Mouse (Mus musculus) forebrain, embryonic 15.5 days (tissue): Measurements from ENCODE around the gene Defb30. TPM values are rescaled to one million over a fixed set of nuclear protein-coding genes. Genes with fewer than 3 reads are reported as not detected.

Source experiments
- ATAC-seq: fragments of 200-750 bp; cut with Nextera tagmentation; replicated peaks from 2 replicates; pipeline ENCODE4 v1.8.0; 2017; ENCODE audit warnings: mild to moderate bottlenecking, moderate TSS enrichment, moderate library complexity
- H3K27ac ChIP-seq: fragments of 300-500 bp; sonication (generic); replicated peaks from 2 replicates; pipeline ENCODE4 v1.5.1; 2015; ENCODE audit warnings: mild to moderate bottlenecking, inconsistent platforms
- H3K27me3 ChIP-seq: fragments of 300-500 bp; sonication (generic); 2 replicates; pipeline ENCODE4 v1.6.1; 2015; ENCODE audit warnings: inconsistent platforms
- H3K36me3 ChIP-seq: fragments of 300-500 bp; sonication (generic); 2 replicates; pipeline ENCODE4 v1.6.1; 2015; ENCODE audit warnings: mild to moderate bottlenecking, inconsistent platforms
- H3K4me1 ChIP-seq: fragments of 300-500 bp; sonication (generic); 2 replicates; pipeline ENCODE4 v1.6.1; 2015; ENCODE audit warnings: inconsistent platforms
- H3K4me2 ChIP-seq: fragments of 300-500 bp; sonication (generic); replicated peaks from 2 replicates; pipeline ENCODE4 v1.6.1; 2015; ENCODE audit warnings: mild to moderate bottlenecking, inconsistent platforms
- H3K4me3 ChIP-seq: fragments of 300-500 bp; sonication (generic); 2 replicates; pipeline ENCODE4 v1.5.1; 2015; ENCODE audit warnings: mild to moderate bottlenecking, inconsistent platforms
- H3K9ac ChIP-seq: fragments of 300-500 bp; sonication (generic); replicated peaks from 2 replicates; pipeline ENCODE4 v1.6.1; 2015; ENCODE audit warnings: mild to moderate bottlenecking, inconsistent platforms
- H3K9me3 ChIP-seq: fragments of 300-500 bp; sonication (generic); 2 replicates; pipeline ENCODE4 v1.6.1; 2016; ENCODE audit warnings: inconsistent platforms
- WGBS: fragments of 180-500 bp; shearing (Covaris S2); methylation state at CpG from one replicate; pipeline ENCODE4 v1.1.7; 2015; ENCODE audit warnings: mixed read lengths; 5-methylcytosine and 5-hydroxymethylcytosine counted together
- polyA plus RNA-seq: library from polyadenylated mRNA; unstranded; fragments of >200 nt; fragmentation: Nextera tagmentation; extraction: Ambion mirVana; gene quantifications from 2 replicates; pipeline ENCODE4 v1.2.1, GENCODE M21; 2015

The Defb30 gene
- polyA plus RNA-seq: not detected in 2 replicates

DNA sequence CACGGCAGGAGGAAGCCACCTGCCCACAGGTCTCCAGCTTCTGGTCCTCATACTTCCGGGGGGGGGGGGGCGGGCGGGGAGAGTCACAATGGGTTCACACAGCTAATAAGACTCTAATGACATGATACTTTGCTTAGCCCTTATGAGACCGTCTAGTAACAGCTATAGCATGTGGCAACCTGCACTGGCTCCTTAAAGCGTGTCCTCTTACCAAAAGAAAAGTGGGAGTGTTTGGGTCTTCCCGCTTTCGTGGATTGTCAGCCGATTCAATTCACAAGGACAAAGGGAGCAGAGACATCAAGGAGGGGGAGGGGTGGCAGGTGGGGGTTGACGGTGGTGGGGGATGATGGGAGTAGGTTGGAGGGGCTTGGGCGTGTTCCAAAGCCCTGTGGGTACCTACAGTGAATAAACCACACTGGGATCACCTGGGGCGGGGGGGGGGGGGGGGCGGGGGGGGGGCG is at the start of gene Defb30:
Defb30 (minus strand) TSS at position 51 of the 461 bp plus-strand sequence.
- no peak for ATAC-seq
- WGBS: 67% methylated on average over 11 of the region's 14 CpGs

DNA sequence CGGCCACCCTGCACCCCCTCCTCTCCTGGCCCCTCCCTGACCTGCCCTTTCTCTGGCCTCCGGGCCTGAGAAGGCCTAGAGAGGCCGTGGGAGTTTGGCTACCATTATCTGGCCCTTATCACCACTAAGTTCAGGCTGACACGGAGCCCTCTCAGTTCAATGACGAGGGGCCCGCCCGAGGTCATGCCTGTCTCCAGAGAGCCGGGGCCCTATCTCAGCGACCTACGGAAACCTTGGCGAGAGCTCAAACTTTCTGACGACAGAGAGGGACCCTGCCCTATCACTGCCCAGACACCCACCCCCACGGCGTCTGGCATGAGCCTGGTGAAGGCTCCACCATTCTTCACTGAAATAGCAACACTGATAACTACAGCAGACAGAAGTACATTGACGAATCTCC is 17.9 kb upstream of the Defb30 start:
- no peak overlapping the region for H3K9ac ChIP-seq
- H3K4me3 ChIP-seq: no peak overlapping the region
- no peak overlapping the region for H3K27ac ChIP-seq
- H3K4me1 ChIP-seq: no peaks in the 10 kb centered on the region
- WGBS: 87% methylated on average over 15 of the region's 15 CpGs
- H3K4me2 ChIP-seq: no peak overlapping the region
- H3K27me3 ChIP-seq: 0 out of 2 replicates have a peak, but pooled peaks cover 5% of the 10 kb centered on the region
- ATAC-seq: no peak
- H3K9me3 ChIP-seq: no peaks in the 10 kb centered on the region
- no peaks in the 10 kb centered on the region for H3K36me3 ChIP-seq

More for the DNA sequence above, at the start of gene Defb30:
- Histone ChIP-seq H3K9me3 (no peaks in the 10 kb centered on the region), H3K27me3 (no peaks in the 10 kb centered on the region), H3K4me3 (no peak within 1 kb of the TSS), H3K9ac (no peak within 1 kb of the TSS), H3K4me2 (no peak within 1 kb of the TSS), H3K27ac (no peak within 1 kb of the TSS), H3K4me1 (peaks cover 6% of the 10 kb centered on the region), H3K36me3 (no peaks in the 10 kb centered on the region)

DNA sequence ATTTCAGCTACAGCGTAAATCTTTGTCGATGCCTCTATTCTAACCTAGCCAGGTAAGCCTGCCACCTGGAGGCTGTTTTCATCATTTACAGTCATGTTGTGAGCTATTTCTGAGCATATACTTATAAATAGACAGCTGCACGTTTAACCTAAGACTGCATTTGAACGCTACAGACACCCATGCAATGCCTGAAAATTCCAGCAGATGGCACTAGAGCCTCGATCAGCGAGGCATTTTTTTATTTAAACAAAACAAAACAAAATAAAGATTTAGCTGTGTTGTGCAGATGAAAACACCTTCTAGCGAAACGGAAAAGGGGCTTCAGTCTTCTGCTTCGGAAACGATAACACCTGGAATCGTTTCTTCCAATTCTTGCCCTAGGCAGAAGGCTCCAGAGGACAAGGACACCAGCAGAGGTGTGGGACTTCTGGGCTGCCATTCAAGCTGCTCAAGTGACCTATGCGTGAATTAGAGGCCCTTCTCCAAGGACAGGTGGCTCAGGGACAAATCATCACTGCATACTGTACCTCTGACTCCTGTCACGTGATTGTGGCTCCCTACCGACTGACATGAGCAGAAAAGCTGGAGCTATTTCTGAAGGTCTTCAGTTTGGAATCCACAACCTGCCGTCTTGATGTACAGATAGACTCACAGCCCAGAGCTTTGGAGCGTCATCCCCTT is 17.0 kb upstream of the Defb30 start:
- no peaks in the 10 kb centered on the region for H3K9me3 ChIP-seq
- H3K27ac ChIP-seq: no peak overlapping the region
- H3K4me1 ChIP-seq: no peaks in the 10 kb centered on the region
- no peaks in the 10 kb centered on the region for H3K36me3 ChIP-seq
- H3K9ac ChIP-seq: 0 out of 2 replicates have a peak overlapping the region, but pooled peaks have one; percentile 3
- 0 out of 2 replicates have a peak, but pooled peaks cover 5% of the 10 kb centered on the region for H3K27me3 ChIP-seq
- no peak overlapping the region for H3K4me3 ChIP-seq
- 31% methylated on average over 16 of the region's 16 CpGs for WGBS
- 0 out of 2 replicates have a peak, but pooled peaks have one; percentile 35 for ATAC-seq
- peak overlapping the region; percentile 14; the same call in 1 of the 2 replicates for H3K4me2 ChIP-seq

DNA sequence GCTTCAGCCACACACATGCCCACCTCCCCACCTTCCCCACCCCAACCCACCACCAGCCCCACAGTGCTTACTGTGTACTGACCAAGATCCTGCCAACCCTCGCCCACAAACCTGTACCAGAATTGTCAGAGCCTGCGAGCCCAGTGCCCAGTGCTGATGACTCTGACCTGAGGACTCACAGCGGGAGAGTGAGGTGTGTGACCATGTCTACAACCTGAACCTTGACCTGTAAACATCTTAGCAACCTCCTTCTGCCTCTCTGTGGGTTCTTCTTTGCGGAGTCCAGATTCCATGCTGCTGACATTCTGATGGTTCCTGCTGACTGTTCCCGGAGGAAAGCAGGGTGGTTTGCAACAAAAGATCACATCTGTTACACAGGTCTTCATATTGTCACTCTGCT is 15.6 kb upstream of the Defb30 start:
- Histone ChIP-seq H3K4me3 (no peak overlapping the region), H3K27ac (no peak overlapping the region), H3K4me2 (no peak overlapping the region), H3K36me3 (no peaks in the 10 kb centered on the region), H3K4me1 (no peaks in the 10 kb centered on the region), H3K9ac (no peak overlapping the region), H3K27me3 (0 out of 2 replicates have a peak, but pooled peaks cover 5% of the 10 kb centered on the region), H3K9me3 (no peaks in the 10 kb centered on the region)
- WGBS: 76% methylated on average over 5 of the region's 5 CpGs
- ATAC-seq: no peak

DNA sequence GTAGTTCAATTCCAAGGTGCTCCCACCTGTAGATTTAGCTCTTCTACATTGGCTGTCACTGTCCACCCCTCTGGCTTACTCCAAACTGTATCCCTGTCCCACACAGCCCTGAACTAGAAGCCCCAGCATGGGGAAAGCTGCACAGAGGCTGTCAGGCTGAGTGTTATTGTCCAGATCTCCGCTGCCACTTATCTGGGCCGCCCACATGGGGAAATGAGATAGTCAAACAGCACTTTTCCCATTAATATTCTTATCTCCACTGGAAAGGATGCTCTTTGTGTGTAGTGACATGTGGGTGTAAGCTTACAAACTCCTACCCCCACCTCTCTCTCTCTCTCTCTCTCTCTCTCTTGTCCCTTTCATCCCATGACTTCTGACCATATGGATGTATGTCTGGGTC is 12.4 kb upstream of the Defb30 start:
- Histone ChIP-seq H3K27me3 (no peaks in the 10 kb centered on the region), H3K36me3 (no peaks in the 10 kb centered on the region), H3K27ac (no peak overlapping the region), H3K4me3 (no peak overlapping the region), H3K4me2 (no peak overlapping the region), H3K9me3 (no peaks in the 10 kb centered on the region), H3K4me1 (no peaks in the 10 kb centered on the region), H3K9ac (no peak overlapping the region)
- ATAC-seq: no peak
- whole genome bisulfite sequencing: 92% methylated on average over 2 of the region's 2 CpGs

DNA sequence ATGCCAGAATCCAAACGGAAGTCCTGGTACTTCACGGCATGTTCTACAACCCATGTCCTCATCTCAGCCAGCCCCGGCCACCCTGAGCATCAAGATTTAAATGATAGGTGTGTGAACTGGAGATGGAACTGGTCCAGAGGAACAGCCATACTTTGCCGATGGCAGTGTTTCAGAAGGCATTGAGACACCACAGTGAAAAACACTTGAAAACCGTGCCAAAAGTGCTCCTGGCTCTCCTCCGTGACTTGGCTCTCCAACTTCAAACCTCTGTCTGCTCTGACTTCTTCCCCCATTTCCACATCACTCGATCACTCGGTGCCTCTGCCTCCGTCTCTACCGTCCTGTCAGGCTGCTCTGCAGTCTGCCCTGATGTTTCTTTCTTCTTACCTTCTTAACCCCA is 10.6 kb upstream of the Defb30 start:
- ATAC-seq: no peak
- H3K4me3 ChIP-seq: no peak overlapping the region
- no peak overlapping the region for H3K4me2 ChIP-seq
- H3K27me3 ChIP-seq: no peaks in the 10 kb centered on the region
- no peak overlapping the region for H3K9ac ChIP-seq
- H3K27ac ChIP-seq: no peak overlapping the region
- no peaks in the 10 kb centered on the region for H3K4me1 ChIP-seq
- no peaks in the 10 kb centered on the region for H3K36me3 ChIP-seq
- H3K9me3 ChIP-seq: no peaks in the 10 kb centered on the region
- WGBS: 79% methylated on average over 10 of the region's 10 CpGs

DNA sequence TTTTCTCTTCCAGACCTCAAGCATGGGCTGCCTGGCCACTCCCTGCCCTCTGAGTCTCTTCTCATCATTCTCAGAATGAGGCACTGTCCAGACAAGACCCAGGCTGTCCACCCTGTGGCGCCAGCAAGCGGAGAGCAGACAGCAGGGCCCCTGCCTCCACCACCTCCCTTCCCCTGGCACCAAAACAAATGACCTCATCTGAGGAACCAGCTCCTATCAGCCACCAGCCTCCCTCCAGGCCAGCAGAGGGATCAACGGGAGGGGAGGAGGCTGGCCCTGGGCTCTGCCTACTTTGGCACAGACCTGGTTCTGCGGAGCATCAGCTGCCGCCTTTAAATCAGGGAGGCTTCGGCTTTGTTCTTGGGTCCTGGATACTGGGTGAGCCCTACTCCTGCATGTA is 5.0 kb upstream of the Defb30 start:
- H3K4me1 ChIP-seq: peaks cover 8% of the 10 kb centered on the region
- H3K27ac ChIP-seq: no peak overlapping the region
- ATAC-seq: peak; percentile 75
- 27% methylated on average over 6 of the region's 6 CpGs for WGBS
- H3K9me3 ChIP-seq: no peaks in the 10 kb centered on the region
- H3K9ac ChIP-seq: no peak overlapping the region
- no peaks in the 10 kb centered on the region for H3K27me3 ChIP-seq
- H3K36me3 ChIP-seq: no peaks in the 10 kb centered on the region
- H3K4me2 ChIP-seq: no peak overlapping the region
- no peak overlapping the region for H3K4me3 ChIP-seq

DNA sequence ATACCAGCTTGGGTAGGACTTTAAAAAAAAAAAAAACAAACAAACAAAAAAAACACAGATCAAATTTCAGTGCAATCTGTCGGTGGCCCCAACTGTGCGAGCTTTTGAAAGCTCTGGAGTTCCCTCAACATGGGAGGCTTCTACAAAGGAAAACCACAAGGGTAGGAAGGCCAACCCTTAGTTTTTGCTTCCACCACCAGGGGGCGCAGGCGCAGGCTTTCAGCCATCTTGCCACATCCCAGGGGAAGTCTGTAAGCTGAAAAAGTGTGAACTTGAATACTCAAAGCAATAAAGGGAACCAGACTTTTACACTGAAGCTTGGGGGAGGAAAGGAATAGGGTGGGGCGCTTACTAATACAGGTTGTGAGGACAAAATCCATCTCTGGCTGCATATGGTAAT is 1.0 kb upstream of the Defb30 start:
- H3K27me3 ChIP-seq: no peaks in the 10 kb centered on the region
- 37% methylated on average over 5 of the region's 5 CpGs for WGBS
- H3K9ac ChIP-seq: no peak overlapping the region
- no peaks in the 10 kb centered on the region for H3K36me3 ChIP-seq
- H3K4me3 ChIP-seq: no peak overlapping the region
- no peak overlapping the region for H3K4me2 ChIP-seq
- peaks cover 8% of the 10 kb centered on the region for H3K4me1 ChIP-seq
- no peak for ATAC-seq
- H3K27ac ChIP-seq: no peak overlapping the region
- no peaks in the 10 kb centered on the region for H3K9me3 ChIP-seq

DNA sequence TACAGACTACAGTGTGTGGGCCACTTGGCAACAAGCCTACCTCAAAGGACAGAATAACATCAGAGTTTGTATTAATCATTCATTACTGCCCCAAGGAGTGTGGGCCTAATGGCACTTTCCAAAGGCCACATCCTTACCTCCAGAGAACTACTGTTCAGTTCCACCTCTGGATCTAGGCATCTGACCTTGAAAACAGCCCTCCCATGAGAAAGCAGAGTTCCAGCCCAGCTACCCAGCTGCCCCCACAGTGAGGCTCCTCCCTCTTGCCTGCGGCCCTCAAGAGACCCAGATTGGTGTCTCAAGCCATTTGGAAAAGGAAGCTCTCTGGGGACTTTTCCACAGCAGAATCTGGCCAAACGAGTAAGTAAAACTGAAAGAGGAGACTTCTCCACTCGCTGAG is 3.1 kb downstream of the Defb30 start, which contains the start of gene Defb42:
Defb42 (plus strand) TSS at position 301 of the 400 bp plus-strand sequence.
- H3K4me1 ChIP-seq: no peaks in the 10 kb centered on the region
- no peak within 1 kb of the TSS for H3K27ac ChIP-seq
- no peak within 1 kb of the TSS for H3K4me3 ChIP-seq
- H3K27me3 ChIP-seq: no peaks in the 10 kb centered on the region
- H3K9me3 ChIP-seq: no peaks in the 10 kb centered on the region
- WGBS: 86% methylated on average over 3 of the region's 3 CpGs
- no peak within 1 kb of the TSS for H3K9ac ChIP-seq
- H3K4me2 ChIP-seq: no peak within 1 kb of the TSS
- no peaks in the 10 kb centered on the region for H3K36me3 ChIP-seq
- ATAC-seq: no peak

DNA sequence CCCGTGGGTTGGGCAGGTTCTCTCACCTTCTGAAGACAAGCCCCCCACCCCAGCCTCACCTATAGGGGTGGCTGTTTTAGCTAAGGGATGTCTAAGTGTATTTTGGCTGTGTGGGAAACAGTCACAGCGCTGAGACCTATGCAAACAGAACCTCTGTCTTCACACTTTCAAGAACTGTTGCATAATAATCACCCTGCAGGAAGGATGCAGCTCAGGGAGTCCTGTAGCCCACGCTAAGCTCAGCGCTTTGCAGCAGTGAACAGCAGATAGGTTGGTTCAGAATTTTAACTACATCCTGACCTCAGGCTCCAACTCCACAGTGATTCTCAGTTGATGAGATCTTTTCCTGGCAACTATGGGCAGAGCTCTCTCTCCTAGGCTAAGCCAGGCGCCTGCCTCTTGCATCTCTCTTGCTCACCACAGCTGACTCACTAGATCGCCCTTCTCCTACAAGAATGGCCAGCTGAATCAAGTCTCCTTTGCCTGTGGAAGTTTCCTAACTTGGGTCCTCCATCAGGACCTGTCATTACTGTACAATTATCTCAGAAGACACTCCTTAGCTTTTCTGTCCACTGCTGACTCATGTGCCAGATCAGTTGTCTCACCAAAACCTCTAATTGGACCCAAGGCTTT is 29.1 kb downstream of the Defb30 start:
- Histone ChIP-seq H3K4me1 (no peaks in the 10 kb centered on the region), H3K4me3 (no peak overlapping the region), H3K36me3 (no peaks in the 10 kb centered on the region), H3K27me3 (no peaks in the 10 kb centered on the region), H3K4me2 (no peak overlapping the region), H3K9ac (no peak overlapping the region), H3K9me3 (no peaks in the 10 kb centered on the region), H3K27ac (no peak overlapping the region)
- 69% methylated on average over 6 of the region's 6 CpGs for WGBS
- no peak for ATAC-seq

DNA sequence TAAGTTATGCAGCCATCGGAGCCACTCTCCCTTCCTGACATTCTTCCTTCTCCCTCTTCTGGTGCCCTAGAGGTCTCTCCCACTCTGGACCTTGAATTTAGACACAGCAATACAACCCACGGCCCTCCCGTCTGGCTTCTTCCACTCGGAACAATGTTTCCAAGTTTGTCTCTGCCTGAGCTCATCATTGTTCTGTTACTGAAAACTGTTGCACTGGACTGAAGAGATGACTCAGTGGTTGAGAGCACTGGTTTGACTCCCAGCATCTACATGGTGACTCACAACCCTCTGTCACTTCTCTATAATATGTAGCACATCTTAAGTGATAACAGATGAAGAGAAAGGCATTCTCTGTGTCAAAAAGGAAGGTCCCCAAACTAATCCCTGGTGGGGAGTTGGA is 35.1 kb downstream of the Defb30 start:
- Histone ChIP-seq H3K9ac (no peak overlapping the region), H3K27ac (no peak overlapping the region), H3K27me3 (no peaks in the 10 kb centered on the region), H3K9me3 (no peaks in the 10 kb centered on the region), H3K36me3 (no peaks in the 10 kb centered on the region), H3K4me1 (no peaks in the 10 kb centered on the region), H3K4me3 (no peak overlapping the region), H3K4me2 (no peak overlapping the region)
- no peak for ATAC-seq
- 92% methylated on average over 4 of the region's 4 CpGs for WGBS

DNA sequence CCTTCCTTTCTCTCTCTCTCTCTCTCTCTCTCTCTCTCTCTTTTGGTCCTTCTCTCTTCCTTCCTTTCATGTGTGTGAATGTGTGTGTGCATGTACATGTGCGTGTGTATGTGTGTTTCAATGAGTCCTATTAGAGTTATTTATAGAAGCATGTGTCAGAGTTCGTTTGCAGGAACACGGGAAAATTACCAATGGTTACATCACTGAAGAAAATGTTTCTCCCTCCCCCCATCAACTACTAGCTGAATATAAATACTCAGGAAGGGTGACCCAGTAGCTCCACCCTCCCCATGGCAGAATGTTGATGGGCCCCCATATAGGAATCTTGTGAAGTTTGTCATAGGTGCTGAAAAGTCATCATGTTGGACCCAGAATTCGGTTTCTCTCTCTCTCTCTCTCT is 36.7 kb downstream of the Defb30 start:
- Histone ChIP-seq H3K9ac (no peak overlapping the region), H3K27ac (no peak overlapping the region), H3K4me3 (no peak overlapping the region), H3K4me2 (no peak overlapping the region), H3K9me3 (no peaks in the 10 kb centered on the region), H3K27me3 (no peaks in the 10 kb centered on the region), H3K4me1 (no peaks in the 10 kb centered on the region), H3K36me3 (no peaks in the 10 kb centered on the region)
- 86% methylated on average over 4 of the region's 4 CpGs for WGBS
- no peak for ATAC-seq
